Comparison of ENCODE assay signal across 9 mouse cellular contexts in genomic region chr10:58559098-58559497, GRCm38 (mm10).
DNase-seq lines count a peak whose midpoint lies in the region; ATAC-seq and TF ChIP-seq lines count a peak whose summit lies in the region.
"Had no signal": no experiment of that assay in that cellular context is flagged by ENCODE, and none has a peak within 500 bp of the region (broad histone marks: within the 10 kb centered on the region; RNA-seq: fewer than 3 reads in every experiment).

No protein-coding gene starts in this region.

- no peaks in the 10 kb centered on the region for H3K27me3 ChIP-seq in heart, embryonic 12.5 days (replicated peaks)
- H3K27me3 ChIP-seq in kidney, adult 2 months (replicated peaks; ENCODE audit: control insufficient read depth, insufficient read depth, low read length) = no peaks in the 10 kb centered on the region
- H3K27me3 ChIP-seq in small intestine, adult 2 months (ENCODE audit: control insufficient read depth, insufficient read depth, low read length) = no peaks in the 10 kb centered on the region
- H3K27me3 ChIP-seq: liver, embryonic 15.5 days had no signal

- H3K9ac ChIP-seq in heart, embryonic 12.5 days = no peak overlapping the region
- H3K9ac ChIP-seq: liver, embryonic 15.5 days had no signal

- ATAC-seq in heart, embryonic 12.5 days (ENCODE audit: insufficient number of reproducible peaks, low FRiP score) = no peak
- ATAC-seq in erythroid progenitor cell, adult 5-6 weeks (replicated peaks; ENCODE audit: low FRiP score, poor library complexity, severe bottlenecking) = peak; percentile 54; the same call in 1 of the 2 replicates

- peak; percentile 47 to 49 for DNase-seq in heart, postnatal 10 days
- peak; percentile 53 for DNase-seq in CD4-positive helper T cell, adult 2 months (ENCODE audit: low read depth, low spot score)
- DNase-seq in kidney, adult 2 months = peak; percentile 58
- DNase-seq in lung, adult 2 months = peak; percentile 47

- H3K4me3 ChIP-seq in heart, embryonic 12.5 days = no peak overlapping the region
- no peak overlapping the region for H3K4me3 ChIP-seq in bone marrow macrophage, adult 2 months (ENCODE audit: insufficient read depth, low read length)
- H3K4me3 ChIP-seq in kidney, adult 2 months (ENCODE audit: insufficient read depth, low read depth, low read length) = no peak overlapping the region
- H3K4me3 ChIP-seq in lung, adult 2 months (replicated peaks; ENCODE audit: extremely low read depth, low read depth, low read length) = no peak overlapping the region
- no peak overlapping the region for H3K4me3 ChIP-seq in small intestine, adult 2 months (ENCODE audit: low read depth, low read length)
- H3K4me3 ChIP-seq: liver, embryonic 15.5 days had no signal

- H3K27ac ChIP-seq in heart, embryonic 12.5 days (ENCODE audit: poor library complexity, severe bottlenecking) = no peak overlapping the region
- H3K27ac ChIP-seq in bone marrow macrophage, adult 2 months (ENCODE audit: insufficient read depth, low read depth, low read length) = no peak overlapping the region
- H3K27ac ChIP-seq in kidney, adult 2 months (ENCODE audit: insufficient read depth, low read depth, low read length) = no peak overlapping the region
- H3K27ac ChIP-seq in small intestine, adult 2 months (ENCODE audit: insufficient read depth, low read depth, low read length) = no peak overlapping the region
- H3K27ac ChIP-seq: liver, embryonic 15.5 days had no signal

- 26% methylated on average over 7 of the region's 7 CpGs for WGBS in heart, embryonic 12.5 days
- 31% methylated on average over 7 of the region's 7 CpGs for whole genome bisulfite sequencing in kidney, adult 2 months
- 19% methylated on average over 7 of the region's 7 CpGs for WGBS in lung, adult 2 months
- WGBS in small intestine, adult 2 months = 16% methylated on average over 7 of the region's 7 CpGs

- TF ChIP-seq CTCF in bone marrow macrophage, adult 2 months (IDR thresholded peaks at IDR 0.05; ENCODE audit: low read depth, low read length) = peak; percentile 84
- peak; percentile 67 for TF ChIP-seq CTCF in kidney, adult 2 months (conservative IDR thresholded peaks at IDR 0.05; ENCODE audit: insufficient read depth, insufficient read length, low read depth, low read length)
- peak; percentile 72 for TF ChIP-seq CTCF in lung, adult 2 months (IDR thresholded peaks at IDR 0.05; ENCODE audit: insufficient read depth, low read length)
- TF ChIP-seq CTCF in small intestine, adult 2 months (IDR thresholded peaks at IDR 0.05; ENCODE audit: extremely low read depth, insufficient read length, insufficient replicate concordance, low read depth, low read length) = peak; percentile 66; the same call in 1 of the 2 replicates

- H3K4me2 ChIP-seq in heart, embryonic 12.5 days = no peak overlapping the region
- H3K4me2 ChIP-seq: liver, embryonic 15.5 days had no signal

- TF ChIP-seq POLR2A in bone marrow macrophage, adult 2 months (IDR thresholded peaks at IDR 0.05; ENCODE audit: borderline replicate concordance, low read depth, low read length) = no peak
- no peak for TF ChIP-seq POLR2A in kidney, adult 2 months (IDR thresholded peaks at IDR 0.05; ENCODE audit: low read depth, low read length)
- no peak for TF ChIP-seq POLR2A in lung, adult 2 months (IDR thresholded peaks at IDR 0.05; ENCODE audit: borderline replicate concordance, extremely low read depth, low read depth, low read length)
- no peak for TF ChIP-seq POLR2A in small intestine, adult 2 months (IDR thresholded peaks at IDR 0.05; ENCODE audit: low read depth, low read length)

- intact Hi-C loops in heart, postnatal 10 days (cut with DNase I) = loop anchor here (5.0 kb wide), 1 partner anchor 62 kb away; the partner anchor contains the start of gene Ccdc138

- H3K36me3 ChIP-seq in heart, embryonic 12.5 days = no peaks in the 10 kb centered on the region
- H3K36me3 ChIP-seq in kidney, adult 2 months (ENCODE audit: control insufficient read depth, insufficient read depth, low read length) = no peaks in the 10 kb centered on the region
- no peaks in the 10 kb centered on the region for H3K36me3 ChIP-seq in small intestine, adult 2 months (ENCODE audit: control insufficient read depth, insufficient read depth, low read length)
- H3K36me3 ChIP-seq: liver, embryonic 15.5 days had no signal

- no peaks in the 10 kb centered on the region for H3K9me3 ChIP-seq in heart, embryonic 12.5 days (replicated peaks)
- H3K9me3 ChIP-seq: liver, embryonic 15.5 days had no signal

- no peaks in the 10 kb centered on the region for H3K4me1 ChIP-seq in heart, embryonic 12.5 days (replicated peaks)
- no peaks in the 10 kb centered on the region for H3K4me1 ChIP-seq in bone marrow macrophage, adult 2 months (ENCODE audit: control insufficient read depth, insufficient read depth, low read length)
- peaks cover 6% of the 10 kb centered on the region; the same call in 1 of the 2 replicates for H3K4me1 ChIP-seq in kidney, adult 2 months (ENCODE audit: control insufficient read depth, insufficient read depth, low read length)
- H3K4me1 ChIP-seq in lung, adult 2 months (ENCODE audit: control insufficient read depth, insufficient read depth, low read length) = no peaks in the 10 kb centered on the region
- no peaks in the 10 kb centered on the region for H3K4me1 ChIP-seq in small intestine, adult 2 months (ENCODE audit: control insufficient read depth, insufficient read depth, insufficient read length, low read length)
- H3K4me1 ChIP-seq: liver, embryonic 15.5 days had no signal
